Mouse (Mus musculus): ENCODE measurements around the gene Cux2. TPM values are rescaled to one million over a fixed set of nuclear protein-coding genes. Genes with fewer than 3 reads are reported as not detected.

Cux2 gene
- total and polyA plus RNA-seq, 3 experiments = 0.17 TPM; not detected in 2

DNA sequence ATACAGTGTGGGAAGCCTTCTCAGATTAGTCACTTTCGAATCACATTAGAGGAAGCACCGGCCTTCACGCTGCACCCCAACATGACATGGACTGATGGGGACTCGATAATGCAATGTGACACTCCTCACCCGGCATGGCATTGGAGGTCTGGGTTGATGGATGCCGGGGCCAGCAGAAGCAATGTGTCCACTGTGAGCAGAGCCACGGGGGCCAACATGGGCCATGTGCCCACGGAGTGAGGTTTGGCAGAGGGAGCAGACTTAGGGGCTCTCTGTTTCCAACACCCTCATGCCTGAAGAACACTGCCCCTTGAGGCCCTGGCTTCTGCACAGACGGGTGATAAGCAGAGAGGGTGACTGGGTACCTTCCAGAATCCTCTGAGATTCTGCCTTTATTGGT lies 91.4 kb downstream of the Cux2 start:
- no peak overlapping the region for H3K4me2 ChIP-seq (ENCODE audit: insufficient read depth, low read depth, poor library complexity, severe bottlenecking)
- H3K36me3 ChIP-seq (replicated peaks in 1 of 2; ENCODE audit: control insufficient read depth in 1 of 2, insufficient read depth in 1 of 2, low read length in 1 of 2) = no peaks in the 10 kb centered on the region
- DNase-seq (ENCODE audit: extremely low read depth) = no peak
- no peaks in the 10 kb centered on the region for H3K4me1 ChIP-seq (ENCODE audit: control insufficient read depth in 1 of 2, insufficient read depth in 2 of 2)
- H3K9ac ChIP-seq (ENCODE audit: insufficient read depth, low read depth) = no peak overlapping the region
- TF ChIP-seq TCF12 (IDR thresholded peaks at IDR 0.05; ENCODE audit: low read depth, low read length) (no peak), HCFC1 (IDR thresholded peaks at IDR 0.05; ENCODE audit: low read depth, low read length) (no peak), MAZ (IDR thresholded peaks at IDR 0.05; ENCODE audit: low read depth, low read length) (no peak), BHLHE40 (IDR thresholded peaks at IDR 0.05; ENCODE audit: low read depth, low read length) (no peak), RAD21 (IDR thresholded peaks at IDR 0.05; ENCODE audit: low read depth, low read length) (no peak), ZMIZ1 (IDR thresholded peaks at IDR 0.05; ENCODE audit: low read depth, low read length) (no peak), SIN3A (IDR thresholded peaks at IDR 0.05; ENCODE audit: low read length) (no peak), MAFK (IDR thresholded peaks at IDR 0.05; ENCODE audit: insufficient replicate concordance, low read length) (no peak), RCOR1 (conservative IDR thresholded peaks at IDR 0.05; ENCODE audit: low read depth, low read length) (no peak), ETS1 (conservative IDR thresholded peaks at IDR 0.05; ENCODE audit: low read depth, low read length) (no peak), CHD1 (IDR thresholded peaks at IDR 0.05; ENCODE audit: low read depth, low read length) (no peak), CHD2 (IDR thresholded peaks at IDR 0.05; ENCODE audit: low read length) (no peak), SMC3 (IDR thresholded peaks at IDR 0.05; ENCODE audit: low read depth, low read length) (no peak), ZNF384 (IDR thresholded peaks at IDR 0.05; ENCODE audit: low read depth, low read length) (no peak), ZC3H11A (IDR thresholded peaks at IDR 0.05; ENCODE audit: low read depth, low read length) (no peak), USF2 (conservative IDR thresholded peaks at IDR 0.05; ENCODE audit: low read depth, low read length) (no peak)
- no peaks in the 10 kb centered on the region for H3K9me3 ChIP-seq (replicated peaks; ENCODE audit: low read length)
- no peaks in the 10 kb centered on the region for H3K79me2 ChIP-seq (replicated peaks; ENCODE audit: control insufficient read depth, extremely low read depth, insufficient read depth, poor library complexity, severe bottlenecking)
- in situ Hi-C loops (cut with MboI; ENCODE audit: low pct_ligation_motif_present, low pct_unique_long_range_greater_than_20kb, low sequenced_read_pairs) (loop anchor here (5.0 kb wide), 1 partner anchor 49 kb away; no protein-coding TSS in a partner anchor), dilution Hi-C loops (cut with MboI; ENCODE audit: extremely low pct_ligation_motif_present, extremely low pct_unique_long_range_greater_than_20kb, low sequenced_read_pairs) (no loop called here)
- H3K4me3 ChIP-seq (replicated peaks in 1 of 3; ENCODE audit: low read depth in 2 of 3, low read length in 2 of 3, poor library complexity in 1 of 3) = no peak overlapping the region
- H3K27ac ChIP-seq (ENCODE audit: insufficient read depth, low read depth) = no peak overlapping the region
- peaks cover 100% of the 10 kb centered on the region for H3K27me3 ChIP-seq (replicated peaks)

DNA sequence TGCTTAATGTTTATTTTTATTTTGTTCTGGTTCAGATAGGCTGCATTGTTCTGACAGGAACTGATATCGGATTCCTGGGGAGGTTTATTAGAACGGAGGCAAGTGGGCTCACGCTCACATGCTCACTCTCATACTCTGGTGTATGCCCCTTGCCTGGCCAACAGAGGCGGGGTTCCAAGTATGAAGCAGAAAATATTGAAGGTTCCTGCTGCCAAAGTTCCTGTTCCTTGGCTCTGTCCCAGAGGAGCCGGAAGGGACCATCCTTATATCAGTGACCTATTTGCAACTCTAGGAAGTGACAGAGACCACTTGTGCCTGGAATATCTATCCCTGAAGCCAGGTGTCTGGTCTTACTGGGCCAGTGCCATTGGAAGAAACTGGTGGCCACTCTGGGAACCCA lies 94.1 kb downstream of the Cux2 start:
- H3K9me3 ChIP-seq (replicated peaks; ENCODE audit: low read length) = no peaks in the 10 kb centered on the region
- no peaks in the 10 kb centered on the region for H3K36me3 ChIP-seq (replicated peaks in 1 of 2; ENCODE audit: control insufficient read depth in 1 of 2, insufficient read depth in 1 of 2, low read length in 1 of 2)
- DNase-seq (ENCODE audit: extremely low read depth) = no peak
- H3K4me1 ChIP-seq (ENCODE audit: control insufficient read depth in 1 of 2, insufficient read depth in 2 of 2) = no peaks in the 10 kb centered on the region
- H3K27ac ChIP-seq (ENCODE audit: insufficient read depth, low read depth) = no peak overlapping the region
- no peak overlapping the region for H3K4me2 ChIP-seq (ENCODE audit: insufficient read depth, low read depth, poor library complexity, severe bottlenecking)
- dilution Hi-C loops (cut with MboI; ENCODE audit: extremely low pct_ligation_motif_present, extremely low pct_unique_long_range_greater_than_20kb, low sequenced_read_pairs) (no loop called here), in situ Hi-C loops (cut with MboI; ENCODE audit: low pct_ligation_motif_present, low pct_unique_long_range_greater_than_20kb, low sequenced_read_pairs) (loop anchor here (5.0 kb wide), 1 partner anchor 51 kb away; no protein-coding TSS in a partner anchor)
- no peak for TF ChIP-seq ZNF384 (IDR thresholded peaks at IDR 0.05; ENCODE audit: low read depth, low read length)
- TF ChIP-seq ETS1 (conservative IDR thresholded peaks at IDR 0.05; ENCODE audit: low read depth, low read length) = no peak
- no peak for TF ChIP-seq JUND (conservative IDR thresholded peaks at IDR 0.05; ENCODE audit: low read depth, low read length)
- no peak for TF ChIP-seq MEF2A (IDR thresholded peaks at IDR 0.05; ENCODE audit: borderline replicate concordance, low read depth, low read length)
- no peak for TF ChIP-seq ZMIZ1 (IDR thresholded peaks at IDR 0.05; ENCODE audit: low read depth, low read length)
- no peak for TF ChIP-seq MXI1 (IDR thresholded peaks at IDR 0.05; ENCODE audit: low read depth, low read length)
- no peak for TF ChIP-seq KAT2A (IDR thresholded peaks at IDR 0.05; ENCODE audit: insufficient replicate concordance, low read length)
- TF ChIP-seq E2F4 (IDR thresholded peaks at IDR 0.05; ENCODE audit: insufficient replicate concordance, low read depth, low read length) = no peak
- no peak for TF ChIP-seq CTCF (conservative IDR thresholded peaks at IDR 0.05 in 1 of 2, IDR thresholded peaks at IDR 0.05 in 1 of 2; ENCODE audit: low read depth in 2 of 2, low read length in 2 of 2)
- TF ChIP-seq POLR2A (IDR thresholded peaks at IDR 0.05; ENCODE audit: low read depth, low read length) = no peak
- no peak overlapping the region for H3K9ac ChIP-seq (ENCODE audit: insufficient read depth, low read depth)
- no peaks in the 10 kb centered on the region for H3K79me2 ChIP-seq (replicated peaks; ENCODE audit: control insufficient read depth, extremely low read depth, insufficient read depth, poor library complexity, severe bottlenecking)
- peaks cover 99% of the 10 kb centered on the region for H3K27me3 ChIP-seq (replicated peaks)
- H3K4me3 ChIP-seq (replicated peaks in 1 of 3; ENCODE audit: low read depth in 2 of 3, low read length in 2 of 3, poor library complexity in 1 of 3) = no peak overlapping the region
